Mouse (Mus musculus): Measurements from ENCODE around the gene Rgs1. TPM values are rescaled to one million over a fixed set of nuclear protein-coding genes. Genes with fewer than 3 reads are reported as not detected.

Gene Rgs1
- total RNA-seq (2021): not detected
- long read RNA-seq, experiment 1: 0 reads
- long read RNA-seq, experiment 2: 0 reads

- no peak for DNase-seq (ENCODE audit: low spot score in 2 of 2)
These were observed at the start of gene Rgs1 for GRCm38 (mm10) chr1:144248923-144249322. Rgs1 (minus strand) TSS chr1:144249242.

- DNase-seq (ENCODE audit: low spot score in 2 of 2): no peak
These were observed 34.3 kb upstream of the Rgs1 start for GRCm38 (mm10) chr1:144283020-144284014.

DNA sequence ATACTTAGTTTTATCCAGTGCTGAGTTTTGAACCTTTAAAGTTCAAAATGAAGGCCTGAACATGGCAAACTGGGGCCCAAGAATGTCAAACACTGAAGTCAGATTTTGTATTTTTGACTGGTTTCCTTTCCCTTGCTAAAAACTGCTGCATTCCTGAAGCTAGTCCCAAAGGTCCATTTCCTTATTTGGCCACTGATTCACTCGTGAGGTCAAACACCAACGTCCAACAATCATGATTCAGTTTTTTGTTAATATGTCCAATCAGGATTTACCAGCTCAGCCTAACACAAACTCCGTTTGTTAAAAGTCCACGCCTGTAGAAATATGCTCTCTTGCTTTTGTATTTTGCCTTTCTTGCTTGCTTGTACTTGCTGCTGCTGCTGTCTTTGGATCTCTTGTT is 31.0 kb upstream of the Rgs1 start:
- no peak for DNase-seq (ENCODE audit: low spot score in 2 of 2)

DNA sequence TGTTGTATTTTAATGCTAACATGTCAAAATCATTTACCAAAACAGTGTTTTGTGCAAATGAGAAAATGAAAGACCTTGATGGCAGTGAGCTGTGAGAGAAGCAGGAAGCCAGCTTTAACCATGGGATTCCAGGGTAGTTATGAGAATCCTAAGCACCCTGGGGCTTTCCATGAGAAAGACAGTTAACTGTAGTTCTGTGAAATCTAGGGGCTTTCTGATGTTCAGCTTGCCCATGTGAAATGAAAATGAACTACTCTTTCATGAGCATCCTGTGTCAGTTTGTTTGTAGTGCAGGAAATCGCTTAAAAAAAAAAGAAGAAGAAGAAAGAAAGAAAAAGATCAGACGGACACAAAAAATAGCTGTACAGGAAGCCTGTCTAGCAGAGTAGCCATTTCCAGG is 23.9 kb upstream of the Rgs1 start:
- no peak for DNase-seq (ENCODE audit: low spot score in 2 of 2)

DNA sequence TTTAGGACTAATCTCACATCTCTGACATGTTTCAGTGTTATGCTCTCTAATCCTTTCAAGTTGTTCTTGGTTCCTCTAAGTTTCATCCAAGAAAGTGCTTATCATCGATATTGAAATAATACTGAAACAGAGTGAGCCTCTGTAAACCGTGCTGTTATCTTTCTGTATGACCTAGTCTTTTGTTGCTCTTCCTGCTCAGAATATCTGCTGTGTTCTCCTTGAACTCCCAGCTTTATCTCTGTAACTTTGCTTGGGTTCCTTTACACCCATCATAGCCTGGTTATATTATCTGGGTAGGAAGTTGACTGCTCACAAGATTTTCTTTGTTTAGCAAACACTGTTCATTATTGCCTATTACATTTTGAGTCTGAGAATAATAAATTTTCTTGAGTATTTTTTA is 20.1 kb upstream of the Rgs1 start:
- DNase-seq (ENCODE audit: low spot score in 2 of 2): no peak

GRCm38 (mm10) chr1:144267471-144268470 is 18.7 kb upstream of the Rgs1 start:
- no peak for DNase-seq (ENCODE audit: low spot score in 2 of 2)

DNA sequence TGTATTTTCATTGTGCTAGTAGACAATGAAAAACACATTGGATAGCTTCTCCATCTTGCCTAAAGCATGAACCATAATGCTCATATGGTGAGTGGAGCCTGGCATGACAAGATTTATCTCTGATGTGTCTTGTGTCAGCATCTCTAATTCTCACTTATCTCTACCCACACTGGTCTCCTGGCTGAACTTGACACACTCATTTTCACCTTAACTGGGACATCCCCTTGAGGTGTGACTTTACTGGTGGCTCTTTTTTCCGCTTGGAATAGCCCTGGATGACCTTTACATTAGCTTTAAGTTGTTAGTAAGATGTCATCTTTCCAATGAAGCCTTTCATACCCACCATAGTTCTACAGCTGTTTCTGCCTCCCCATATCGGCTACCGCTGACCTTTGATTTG is 15.0 kb upstream of the Rgs1 start:
- no peak for DNase-seq (ENCODE audit: low spot score in 2 of 2)

DNA sequence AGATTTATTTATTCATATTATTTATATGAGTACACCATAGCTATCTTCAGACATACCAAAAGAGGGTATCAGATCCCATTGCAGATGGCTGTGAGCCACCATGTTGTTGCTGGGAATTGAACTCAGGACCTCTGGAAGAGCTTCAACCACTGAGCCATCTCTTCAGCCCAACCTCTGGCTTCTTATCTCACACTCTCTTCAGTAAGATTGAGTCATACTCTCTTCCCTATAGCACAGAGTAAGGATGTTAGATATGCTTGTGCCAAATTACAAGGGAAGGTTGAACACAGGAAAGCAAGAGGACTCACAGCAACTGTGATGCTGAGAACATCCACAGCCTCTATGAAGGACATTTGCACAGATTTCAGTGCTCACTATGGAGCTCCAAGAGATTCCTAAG is 13.0 kb upstream of the Rgs1 start:
- no peak for DNase-seq (ENCODE audit: low spot score in 2 of 2)

- DNase-seq (ENCODE audit: low spot score in 2 of 2): no peak
These were observed 9.7 kb upstream of the Rgs1 start for GRCm38 (mm10) chr1:144258779-144259178.

- no peak for DNase-seq (ENCODE audit: low spot score in 2 of 2)
These were observed 7.7 kb upstream of the Rgs1 start for GRCm38 (mm10) chr1:144256556-144257331.

DNA sequence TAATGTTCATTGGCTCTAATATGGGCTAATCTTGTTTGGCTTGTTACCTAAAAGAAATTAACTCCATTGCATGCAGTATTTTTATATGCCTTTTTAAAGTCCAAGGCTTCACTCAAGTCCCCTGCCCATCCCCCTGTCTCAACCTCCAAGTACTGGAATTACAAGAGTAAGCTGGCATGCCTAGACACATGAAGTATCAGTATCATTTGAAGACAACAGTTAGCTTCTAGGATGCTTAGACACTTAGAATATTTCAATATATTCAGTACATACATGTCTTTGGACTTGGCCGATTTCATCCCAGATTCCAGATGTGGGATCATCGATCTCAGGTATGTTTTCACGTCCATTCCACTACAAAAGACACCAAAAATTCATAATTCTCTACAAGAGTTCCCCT is 836 bp downstream of the Rgs1 start:
- DNase-seq (ENCODE audit: low spot score in 2 of 2): no peak

GRCm38 (mm10) chr1:144247382-144247781 is 1.7 kb downstream of the Rgs1 start:
- no peak for DNase-seq (ENCODE audit: low spot score in 2 of 2)

DNA sequence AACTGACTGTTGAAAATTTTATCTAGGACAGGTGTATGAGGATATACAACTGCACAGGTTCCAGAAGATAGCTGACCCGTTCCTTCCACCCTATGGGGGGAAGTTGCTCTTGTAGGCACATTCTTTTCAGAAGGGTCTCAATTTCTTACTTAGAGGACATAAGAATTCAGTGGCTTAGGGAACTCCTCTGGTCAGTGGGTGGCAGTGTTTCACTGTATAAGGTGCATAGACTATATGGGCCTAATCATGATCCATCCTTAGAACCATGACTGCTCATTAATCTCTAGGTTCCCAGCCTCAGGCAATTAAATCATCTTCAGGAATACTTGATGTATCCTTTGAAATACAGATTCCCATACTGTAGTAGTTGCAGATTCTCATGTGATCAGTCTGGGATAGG is 5.5 kb downstream of the Rgs1 start:
- DNase-seq (ENCODE audit: low spot score in 2 of 2): peak in 1 of 2 experiments; percentile 12

DNA sequence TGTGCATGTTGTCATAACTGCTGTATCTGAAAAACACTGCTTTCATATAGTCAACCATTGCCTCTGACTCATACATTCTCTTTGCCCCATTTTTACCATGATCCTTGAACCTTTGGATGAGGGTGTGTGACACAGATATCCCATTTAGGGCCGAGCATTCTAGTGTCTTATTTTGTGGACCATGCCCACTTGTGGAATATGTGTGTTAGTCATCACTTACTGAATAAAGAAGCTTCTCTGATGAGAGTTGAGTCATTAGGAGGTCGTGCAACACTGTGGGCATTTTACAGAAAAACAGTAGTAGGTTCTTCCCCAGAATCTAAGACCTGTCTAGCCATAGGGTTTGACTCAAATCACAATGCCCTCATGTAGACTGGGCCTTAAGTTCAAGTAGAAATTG is 9.8 kb downstream of the Rgs1 start:
- DNase-seq (ENCODE audit: low spot score in 2 of 2): no peak

DNA sequence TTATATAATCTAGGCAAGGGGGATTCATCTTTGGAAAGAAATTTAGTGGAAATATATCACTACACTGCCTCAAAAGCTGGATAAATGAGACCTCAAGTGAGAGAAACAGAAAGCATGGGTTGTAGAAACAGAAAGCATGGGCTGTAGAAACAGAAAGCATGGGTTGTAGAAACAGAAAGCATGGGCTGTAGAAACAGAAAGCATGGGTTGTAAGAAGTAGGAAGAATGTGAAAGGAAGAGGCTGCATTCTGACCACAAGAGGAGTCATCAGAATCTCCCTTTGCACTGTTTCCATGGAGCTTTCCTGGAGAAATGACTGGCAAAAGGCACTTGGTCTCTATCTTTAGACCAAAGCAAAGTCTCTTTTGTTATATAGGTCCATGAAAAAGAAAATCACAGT is 33.8 kb downstream of the Rgs1 start:
- no peak for DNase-seq (ENCODE audit: low spot score in 2 of 2)

DNA sequence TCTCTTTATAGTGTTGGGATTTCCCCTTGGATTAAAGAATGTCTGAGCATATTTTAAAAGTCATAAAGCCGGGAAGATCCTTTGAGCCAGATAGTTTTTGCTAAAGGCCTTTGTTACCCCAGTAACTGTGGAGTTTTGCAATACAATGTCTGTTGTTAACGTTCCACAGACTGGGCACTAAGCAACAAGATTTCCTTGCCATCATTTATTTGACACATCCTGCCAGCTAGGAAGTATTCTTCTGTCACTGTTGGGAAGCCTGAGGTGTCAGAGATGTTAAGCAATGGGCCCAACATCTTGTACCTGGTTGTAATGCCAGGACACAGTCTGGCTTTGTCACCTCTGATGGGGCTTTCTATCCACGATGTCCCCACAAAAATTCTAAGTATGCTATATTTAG is 38.1 kb downstream of the Rgs1 start:
- DNase-seq (ENCODE audit: low spot score in 2 of 2): no peak

DNA sequence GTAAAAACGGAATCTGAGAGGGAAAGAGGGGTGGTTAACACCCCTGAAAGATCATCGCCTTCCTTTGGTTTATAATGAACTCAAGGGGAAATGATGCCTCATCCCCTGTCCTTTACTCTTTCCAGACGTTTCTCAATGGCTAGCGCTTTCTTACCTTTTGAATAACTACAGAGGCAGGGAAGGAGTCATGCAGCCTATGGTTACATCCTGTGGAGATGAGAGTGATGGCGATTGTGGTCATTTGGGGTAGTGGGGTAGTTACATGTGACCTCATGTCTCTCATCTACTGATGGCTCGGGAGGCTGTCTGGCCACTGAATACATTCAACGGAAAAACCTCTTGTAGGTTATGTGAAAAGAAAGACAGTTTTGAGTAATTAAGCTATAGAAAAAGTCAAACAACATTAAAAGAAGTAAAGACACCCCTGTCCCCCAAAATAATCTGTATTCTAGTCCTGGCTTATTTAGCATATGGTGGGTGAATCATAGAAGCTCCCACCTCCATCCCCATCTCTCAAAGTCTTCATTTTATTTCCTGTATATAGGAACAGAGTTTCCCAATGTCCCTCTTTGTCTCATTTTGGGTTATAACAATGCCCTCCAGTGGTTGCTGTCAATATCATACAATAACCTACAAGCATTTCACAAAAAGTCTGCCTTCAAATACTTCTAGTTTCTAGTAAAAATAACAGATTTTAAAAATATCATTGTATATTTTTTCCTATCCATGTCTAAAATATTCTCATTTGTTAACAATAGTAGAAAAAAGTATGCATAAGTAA is 42.6 kb downstream of the Rgs1 start:
- DNase-seq (ENCODE audit: low spot score in 2 of 2): no peak

GRCm38 (mm10) chr1:144204766-144205165 is 44.3 kb downstream of the Rgs1 start:
- no peak for DNase-seq (ENCODE audit: low spot score in 2 of 2)

GRCm38 (mm10) chr1:144202939-144203338 is 46.1 kb downstream of the Rgs1 start:
- no peak for DNase-seq (ENCODE audit: low spot score in 2 of 2)

- DNase-seq (ENCODE audit: low spot score in 2 of 2): no peak
These were observed 48.5 kb downstream of the Rgs1 start for GRCm38 (mm10) chr1:144200496-144200895.
